Mouse (Mus musculus) kidney, postnatal 4 days (tissue): Measurements from ENCODE around the gene Alg3.

ENCODE experiments used
- DNase-seq, 2 experiments: peaks; one replicate each; pipeline ENCODE4 v3.0.0; 2021; ENCODE audit warnings: mixed read lengths in 2 of 2

Gene Alg3

GRCm38 (mm10) chr16:20600511-20600910 lies 11.0 kb downstream of the Alg3 start:
- no peak for DNase-seq

GRCm38 (mm10) chr16:20596687-20597441 lies 14.7 kb downstream of the Alg3 start:
- no peak for DNase-seq

GRCm38 (mm10) chr16:20595737-20596136 lies 15.8 kb downstream of the Alg3 start:
- DNase-seq: no peak

- no peak for DNase-seq
These were observed 16.4 kb downstream of the Alg3 start for GRCm38 (mm10) chr16:20595060-20595673.

GRCm38 (mm10) chr16:20591076-20591705 lies 20.3 kb downstream of the Alg3 start:
- peak; percentile 15 to 20 for DNase-seq

- DNase-seq: peak; percentile 22 to 37
These were observed 20.9 kb downstream of the Alg3 start for GRCm38 (mm10) chr16:20590680-20591038.

- DNase-seq: peak; percentile 51 to 64
These were observed 21.4 kb downstream of the Alg3 start for GRCm38 (mm10) chr16:20589939-20590679.

- DNase-seq: peak; percentile 19 to 20
These were observed 22.1 kb downstream of the Alg3 start, which contains the start of gene Vwa5b2 for GRCm38 (mm10) chr16:20589366-20589938. Gene Vwa5b2, plus strand, starts transcription at chr16:20589471.

- DNase-seq: no peak
These were observed 46.5 kb downstream of the Alg3 start for GRCm38 (mm10) chr16:20565075-20565474.

GRCm38 (mm10) chr16:20557381-20557780 lies 54.2 kb downstream of the Alg3 start:
- no peak for DNase-seq
